Mouse (Mus musculus): Measurements from ENCODE around the gene Olfr1086. TPM values are rescaled to one million over a fixed set of nuclear protein-coding genes. Genes with fewer than 3 reads are reported as not detected.
"Not testable (repeated sequence)": the region's sequence is repeated elsewhere in the genome, so short reads cannot be mapped to it uniquely, and the experiment has no call there.

Olfr1086 gene
- not detected in 2 replicates for polyA plus RNA-seq (2015; fragmentation: Nextera tagmentation; extraction: Ambion mirVana)

DNA sequence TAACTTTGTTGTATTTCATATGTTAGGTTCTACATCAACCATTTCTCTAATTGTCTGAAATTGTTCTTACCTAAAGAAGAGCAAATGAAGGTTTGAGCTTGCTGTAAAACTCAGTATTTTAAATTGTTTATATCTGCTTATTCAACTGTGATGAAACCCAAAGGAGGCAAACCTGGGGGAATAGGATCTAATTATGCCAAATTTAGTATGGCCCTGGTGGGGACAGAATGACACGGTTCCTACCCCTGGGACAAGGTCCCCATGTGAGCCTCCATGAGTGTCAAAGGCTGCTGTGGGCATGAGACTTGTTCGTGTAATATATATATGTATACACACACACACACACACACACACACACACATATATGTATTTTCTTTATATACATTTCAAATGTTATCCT lies at the start of gene Olfr1086:
Gene Olfr1086, minus strand, starts transcription at position 101 of the 400 bp plus-strand sequence.
- Histone ChIP-seq H3K9me3 (no peaks in the 10 kb centered on the region), H3K4me3 (no peak within 1 kb of the TSS), H3K27ac (no peak within 1 kb of the TSS), H3K9ac (no peak within 1 kb of the TSS), H3K27me3 (no peaks in the 10 kb centered on the region), H3K36me3 (no peaks in the 10 kb centered on the region), H3K4me1 (no peaks in the 10 kb centered on the region), H3K4me2 (replicated peaks) (no peak within 1 kb of the TSS)
- no peak for ATAC-seq (ENCODE audit: low FRiP score, low read depth)
- WGBS = 86% methylated on average over 2 of the region's 2 CpGs

DNA sequence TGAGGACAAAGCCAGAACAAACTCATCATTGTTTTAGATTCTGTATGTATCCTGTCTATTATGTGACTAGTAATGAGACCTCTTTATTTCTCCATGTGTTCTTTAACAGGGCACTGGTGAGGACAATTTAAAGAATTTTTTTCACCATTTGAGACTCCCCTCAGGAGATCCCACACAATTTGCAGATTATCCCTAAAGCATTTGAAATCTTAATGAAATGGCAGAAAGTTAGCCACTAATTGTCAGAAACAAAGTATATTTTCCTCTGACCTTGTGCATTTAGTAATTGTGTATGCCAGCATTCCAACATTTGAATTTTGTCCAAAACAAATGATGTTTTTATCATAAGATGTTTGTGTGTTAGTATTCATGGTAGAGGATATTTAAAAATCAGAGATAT lies 18.4 kb upstream of the Olfr1086 start, which contains the start of gene Olfr1087:
Gene Olfr1087, minus strand, starts transcription at position 101 of the 400 bp plus-strand sequence.
- Histone ChIP-seq H3K9me3 (no peaks in the 10 kb centered on the region), H3K27me3 (no peaks in the 10 kb centered on the region), H3K4me3 (no peak within 1 kb of the TSS), H3K4me1 (no peaks in the 10 kb centered on the region), H3K36me3 (no peaks in the 10 kb centered on the region), H3K9ac (no peak within 1 kb of the TSS), H3K4me2 (replicated peaks) (no peak within 1 kb of the TSS), H3K27ac (no peak within 1 kb of the TSS)
- no peak for ATAC-seq (ENCODE audit: low FRiP score, low read depth)

GRCm38 (mm10) chr2:86661919-86662318 lies 18.0 kb downstream of the Olfr1086 start, which contains the start of gene Olfr1085:
Olfr1085 (minus strand) TSS chr2:86662019.
- Histone ChIP-seq H3K4me3 (no peak within 1 kb of the TSS), H3K4me2 (replicated peaks) (no peak within 1 kb of the TSS), H3K27me3 (no peaks in the 10 kb centered on the region), H3K9me3 (no peaks in the 10 kb centered on the region), H3K36me3 (no peaks in the 10 kb centered on the region), H3K27ac (no peak within 1 kb of the TSS), H3K9ac (no peak within 1 kb of the TSS), H3K4me1 (no peaks in the 10 kb centered on the region)
- 18% methylated on average over 1 of the region's 1 CpGs for WGBS
- no peak for ATAC-seq (ENCODE audit: low FRiP score, low read depth)

- H3K4me1 ChIP-seq; ATAC-seq (ENCODE audit: low FRiP score, low read depth); H3K27me3 ChIP-seq; H3K4me2 ChIP-seq (replicated peaks); H3K27ac ChIP-seq; H3K4me3 ChIP-seq; H3K36me3 ChIP-seq; H3K9me3 ChIP-seq; H3K9ac ChIP-seq: not testable (repeated sequence)
- WGBS = 74% methylated on average over 1 of the region's 1 CpGs
These were observed 40.3 kb downstream of the Olfr1086 start, which contains the start of gene Olfr1084 for GRCm38 (mm10) chr2:86639625-86640024. Olfr1084 (minus strand) TSS chr2:86639725.

Other genes starting within 250 kb of the Olfr1086 start
- not detected in 2 replicates for gene Olfr1065, start 229.5 kb downstream of the Olfr1086 start, polyA plus RNA-seq (2015; fragmentation: Nextera tagmentation; extraction: Ambion mirVana)
- gene Olfr1066, start 223.8 kb downstream of the Olfr1086 start, polyA plus RNA-seq (2015; fragmentation: Nextera tagmentation; extraction: Ambion mirVana) = not detected in 2 replicates
- gene Olfr228, start 192.7 kb downstream of the Olfr1086 start, polyA plus RNA-seq (2015; fragmentation: Nextera tagmentation; extraction: Ambion mirVana) = not detected in 2 replicates
- gene Olfr1076, start 171.6 kb downstream of the Olfr1086 start, polyA plus RNA-seq (2015; fragmentation: Nextera tagmentation; extraction: Ambion mirVana) = not detected in 2 replicates
- not detected in 2 replicates for gene Olfr1079, start 137.6 kb downstream of the Olfr1086 start, polyA plus RNA-seq (2015; fragmentation: Nextera tagmentation; extraction: Ambion mirVana)
- not detected in 2 replicates for gene Olfr1080, start 121.9 kb downstream of the Olfr1086 start, polyA plus RNA-seq (2015; fragmentation: Nextera tagmentation; extraction: Ambion mirVana)
- gene Olfr1082, start 81.1 kb downstream of the Olfr1086 start, polyA plus RNA-seq (2015; fragmentation: Nextera tagmentation; extraction: Ambion mirVana) = not detected in 2 replicates
- gene Olfr1084, start 40.4 kb downstream of the Olfr1086 start, polyA plus RNA-seq (2015; fragmentation: Nextera tagmentation; extraction: Ambion mirVana) = not detected in 2 replicates
- not detected in 2 replicates for gene Olfr1085, start 18.1 kb downstream of the Olfr1086 start, polyA plus RNA-seq (2015; fragmentation: Nextera tagmentation; extraction: Ambion mirVana)
- gene Olfr1087, start 18.3 kb upstream of the Olfr1086 start, polyA plus RNA-seq (2015; fragmentation: Nextera tagmentation; extraction: Ambion mirVana) = not detected in 2 replicates
- not detected in 2 replicates for gene Olfr1089, start 53.6 kb upstream of the Olfr1086 start, polyA plus RNA-seq (2015; fragmentation: Nextera tagmentation; extraction: Ambion mirVana)
- not detected in 2 replicates for gene Olfr1090, start 78.9 kb upstream of the Olfr1086 start, polyA plus RNA-seq (2015; fragmentation: Nextera tagmentation; extraction: Ambion mirVana)
- gene Olfr1093, start 102.4 kb upstream of the Olfr1086 start, polyA plus RNA-seq (2015; fragmentation: Nextera tagmentation; extraction: Ambion mirVana) = not detected in 2 replicates
- not detected in 2 replicates for gene Olfr141, start 129.9 kb upstream of the Olfr1086 start, polyA plus RNA-seq (2015; fragmentation: Nextera tagmentation; extraction: Ambion mirVana)
- not detected in 2 replicates for gene Olfr1094, start 144.6 kb upstream of the Olfr1086 start, polyA plus RNA-seq (2015; fragmentation: Nextera tagmentation; extraction: Ambion mirVana)
- gene Olfr1095, start 171.6 kb upstream of the Olfr1086 start, polyA plus RNA-seq (2015; fragmentation: Nextera tagmentation; extraction: Ambion mirVana) = not detected in 2 replicates
- gene Gm13723, start 194.7 kb upstream of the Olfr1086 start, polyA plus RNA-seq (2015; fragmentation: Nextera tagmentation; extraction: Ambion mirVana) = not detected in 2 replicates
- gene Olfr1097, start 212.1 kb upstream of the Olfr1086 start, polyA plus RNA-seq (2015; fragmentation: Nextera tagmentation; extraction: Ambion mirVana) = not detected in 2 replicates
- gene Olfr1098, start 244.5 kb upstream of the Olfr1086 start, polyA plus RNA-seq (2015; fragmentation: Nextera tagmentation; extraction: Ambion mirVana) = not detected in 2 replicates